Mouse (Mus musculus) E14TG2a.4 (cell line): ENCODE results near the gene Hbq1a.

ENCODE experiments used
- H3K27me3 ChIP-seq: 2 replicates; pipeline ENCODE4 v1.6.1; 2014; ENCODE audit warnings: low read length, control low read depth; ENCODE audit not compliant: insufficient read depth
- H3K36me3 ChIP-seq: 2 replicates; pipeline ENCODE4 v1.6.1; 2014; ENCODE audit warnings: low read length, control low read depth; ENCODE audit not compliant: insufficient read depth
- H3K4me1 ChIP-seq: replicated peaks from 2 replicates; pipeline ENCODE4 v1.6.1; 2014; ENCODE audit warnings: low read depth, low read length, control low read depth
- H3K4me3 ChIP-seq: replicated peaks from 2 replicates; pipeline ENCODE4 v1.5.1; 2014; ENCODE audit warnings: mild to moderate bottlenecking, low read length
- H3K9me3 ChIP-seq: 2 replicates; pipeline ENCODE4 v1.6.1; 2014; ENCODE audit warnings: low read length, control low read depth
- CTCF ChIP-seq: conservative IDR thresholded peaks from 2 replicates; pipeline ENCODE4 v1.5.1; 2014; ENCODE audit warnings: low read length
- NANOG ChIP-seq: IDR thresholded peaks from 2 replicates; pipeline ENCODE4 v1.6.1; 2014; ENCODE audit warnings: borderline replicate concordance, low read length, mixed read lengths
- POU5F1 ChIP-seq: IDR thresholded peaks from 2 replicates; pipeline ENCODE4 v1.6.1; 2014; ENCODE audit warnings: low read length, borderline replicate concordance

Hbq1a gene

DNA sequence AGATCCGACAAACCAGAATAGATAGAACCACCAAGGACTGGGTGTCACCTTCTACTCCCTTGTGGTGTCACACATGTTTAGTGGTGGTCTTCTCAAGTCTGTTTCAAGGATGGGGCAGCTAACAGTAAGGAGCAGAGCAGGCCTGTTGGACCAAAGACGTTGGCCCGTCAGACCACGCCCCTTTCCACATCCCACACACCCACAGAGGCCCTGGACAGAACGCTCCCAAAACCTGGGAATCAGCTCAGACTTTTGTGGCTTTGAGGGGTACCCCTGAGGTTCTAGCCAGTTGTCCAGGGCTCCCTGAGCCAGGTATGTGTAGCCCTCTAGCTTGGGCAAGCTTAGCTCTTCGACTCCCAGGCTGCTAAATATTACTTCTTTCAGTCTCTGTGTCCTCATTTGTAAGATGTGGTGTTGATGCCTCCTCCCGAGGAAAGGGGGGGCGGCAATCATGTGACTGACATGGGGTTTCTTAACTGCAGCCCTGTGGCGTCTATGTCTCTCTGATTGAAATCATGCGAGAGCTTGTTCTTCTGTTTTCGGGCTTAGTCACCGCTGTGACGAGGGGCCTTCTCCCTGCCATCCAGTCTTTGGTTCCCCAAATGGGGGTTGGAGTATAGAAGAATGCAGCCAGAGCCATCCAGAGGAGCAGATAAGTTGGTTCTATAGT is 49.5 kb downstream of the Hbq1a start:
- peaks cover 44% of the 10 kb centered on the region for H3K4me1 ChIP-seq
- no peaks in the 10 kb centered on the region for H3K9me3 ChIP-seq
- no peaks in the 10 kb centered on the region for H3K36me3 ChIP-seq
- TF ChIP-seq POU5F1 (no peak), CTCF (no peak), NANOG (no peak)
- H3K4me3 ChIP-seq: no peak overlapping the region
- peaks cover 42% of the 10 kb centered on the region for H3K27me3 ChIP-seq
